Mouse (Mus musculus): Measurements from ENCODE around the gene Tshb. TPM values are rescaled to one million over a fixed set of nuclear protein-coding genes. Genes with fewer than 3 reads are reported as not detected.
A peak's percentile ranks its signal among the peaks of the same experiment; 100 is the strongest.

The Tshb gene
- total RNA-seq, 2 experiments from 2014 or later = not detected

DNA sequence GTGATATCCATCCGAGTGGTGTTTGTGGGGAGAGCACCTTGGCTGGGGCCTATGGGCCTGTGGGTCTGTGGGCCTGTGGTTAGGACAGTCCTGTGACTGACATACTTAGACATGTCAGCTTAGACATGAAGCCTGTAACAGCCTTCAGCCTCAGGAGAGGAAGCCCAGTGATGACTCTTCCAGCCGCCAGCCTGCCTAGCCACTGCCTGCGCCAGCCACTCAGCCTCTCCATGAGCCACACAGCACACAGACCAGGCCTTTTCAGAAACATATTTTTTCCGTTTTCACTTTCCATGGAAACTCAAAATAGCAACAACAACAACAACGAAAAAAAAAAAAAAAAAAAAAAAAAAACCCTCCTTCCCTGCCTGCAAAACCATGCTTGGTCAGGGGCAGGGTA, 33.8 kb downstream of the Tshb start:
- intact Hi-C loops (cut with DNase I) = no loop called here
- Histone ChIP-seq H3K27ac (peak overlapping the region; percentile 56), H3K4me3 (no peak overlapping the region)
- DNase-seq = no peak
- TF ChIP-seq CTCF (IDR thresholded peaks at IDR 0.05) = no peak

DNA sequence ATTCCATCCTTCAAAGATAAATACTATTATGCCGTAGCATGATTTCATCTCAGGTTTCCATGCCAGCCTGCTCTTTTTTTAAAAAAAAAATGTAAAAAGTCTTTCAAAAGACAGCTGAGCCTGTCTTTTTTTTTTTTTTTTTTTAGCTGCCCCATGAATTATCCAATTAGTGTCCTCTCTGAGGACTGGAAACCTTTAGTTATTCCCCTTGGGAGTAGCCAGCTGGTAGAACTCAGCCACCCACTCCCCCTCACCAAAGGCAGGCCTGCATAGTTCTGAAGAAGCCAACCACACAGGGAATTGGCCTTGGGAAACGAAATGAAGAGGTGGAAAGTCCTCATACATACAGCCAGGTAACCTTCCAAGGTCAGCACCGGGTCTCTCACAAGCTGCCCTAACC, 34.5 kb downstream of the Tshb start:
- DNase-seq = no peak
- intact Hi-C loops (cut with DNase I) = no loop called here
- Histone ChIP-seq H3K4me3 (no peak overlapping the region), H3K27ac (peak overlapping the region; percentile 56)
- TF ChIP-seq CTCF (IDR thresholded peaks at IDR 0.05) = no peak

DNA sequence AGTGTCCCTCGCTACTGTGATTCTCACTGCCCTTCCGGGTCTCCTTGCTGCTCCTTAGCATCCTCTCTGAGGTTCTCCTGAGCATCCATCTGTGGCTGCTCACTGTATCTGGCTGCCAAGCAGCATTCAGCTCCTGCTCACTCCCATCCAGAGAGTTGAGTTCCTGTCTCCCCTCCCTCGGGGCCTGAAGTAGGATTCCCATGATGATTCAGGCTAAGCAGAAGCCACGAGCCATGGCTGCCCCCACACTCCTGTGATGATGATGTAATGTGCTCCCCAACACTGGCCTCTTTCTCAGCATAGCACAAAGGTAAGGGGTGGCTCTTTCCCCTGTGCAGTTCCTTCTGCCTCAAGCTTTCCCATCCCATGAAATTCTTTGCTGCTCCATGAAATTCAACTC, 36.3 kb downstream of the Tshb start:
- no peak for TF ChIP-seq CTCF (IDR thresholded peaks at IDR 0.05)
- Histone ChIP-seq H3K27ac (peak overlapping the region; percentile 84), H3K4me3 (no peak overlapping the region)
- no peak for DNase-seq
- intact Hi-C loops (cut with DNase I) = no loop called here

DNA sequence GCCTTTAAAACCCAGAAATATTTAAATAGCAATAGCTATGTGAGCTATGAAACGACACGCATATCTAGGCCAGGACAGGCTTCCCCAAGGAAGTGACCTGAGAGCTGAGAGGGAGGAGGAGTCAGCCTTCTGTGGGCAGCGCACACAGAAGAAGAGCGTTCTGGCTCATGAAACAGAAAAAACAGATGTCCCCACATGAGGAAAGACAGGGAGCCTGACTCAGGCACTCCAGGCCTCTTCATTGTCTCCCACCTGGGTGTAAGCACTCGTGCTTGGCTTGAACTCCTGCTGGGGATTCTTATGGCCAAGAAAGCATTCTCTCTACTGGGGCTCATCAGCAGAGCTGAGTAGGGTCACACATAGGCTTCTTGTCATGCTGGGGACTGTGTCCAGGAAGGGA, 37.9 kb downstream of the Tshb start:
- DNase-seq = peak; percentile 37
- peak overlapping the region; percentile 84 for H3K27ac ChIP-seq
- no peak for TF ChIP-seq CTCF (IDR thresholded peaks at IDR 0.05)
- intact Hi-C loops (cut with DNase I) = no loop called here
- H3K4me3 ChIP-seq = no peak overlapping the region

DNA sequence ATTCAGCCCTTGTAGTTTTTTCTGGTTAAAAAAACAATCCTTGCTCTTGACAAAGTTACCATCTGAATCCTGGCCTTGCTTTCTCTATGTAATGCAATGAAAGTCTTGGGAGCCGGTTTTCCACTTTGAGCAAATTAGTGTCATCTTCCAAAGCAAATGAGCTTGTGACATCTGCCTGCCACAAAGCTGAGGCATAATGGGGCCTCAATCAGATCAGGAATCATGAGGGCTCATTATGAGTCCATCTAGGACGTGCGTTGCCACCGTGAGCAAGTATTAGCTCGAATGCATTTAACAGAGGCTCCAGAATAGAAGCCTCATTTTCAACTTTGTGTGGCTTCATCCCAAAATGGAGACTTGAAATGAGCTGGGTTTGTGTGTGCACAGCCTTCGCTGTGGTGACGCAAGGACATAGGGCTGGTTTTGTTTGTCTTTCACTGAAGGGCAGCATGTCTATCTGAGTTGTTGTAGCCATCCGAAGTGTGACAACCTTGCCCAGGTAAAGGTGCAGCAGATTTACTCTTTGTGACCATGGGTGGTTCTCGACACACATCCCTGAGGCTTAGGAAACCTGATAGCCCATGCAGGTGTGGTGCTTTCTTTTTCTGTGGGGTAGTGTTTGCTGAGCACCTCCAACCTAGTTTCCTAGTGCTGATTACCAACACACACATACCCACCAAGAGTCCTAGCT, 38.6 kb downstream of the Tshb start:
- intact Hi-C loops (cut with DNase I) = no loop called here
- no peak for DNase-seq
- peak overlapping the region; percentile 84 for H3K27ac ChIP-seq
- H3K4me3 ChIP-seq = no peak overlapping the region
- no peak for TF ChIP-seq CTCF (IDR thresholded peaks at IDR 0.05)

DNA sequence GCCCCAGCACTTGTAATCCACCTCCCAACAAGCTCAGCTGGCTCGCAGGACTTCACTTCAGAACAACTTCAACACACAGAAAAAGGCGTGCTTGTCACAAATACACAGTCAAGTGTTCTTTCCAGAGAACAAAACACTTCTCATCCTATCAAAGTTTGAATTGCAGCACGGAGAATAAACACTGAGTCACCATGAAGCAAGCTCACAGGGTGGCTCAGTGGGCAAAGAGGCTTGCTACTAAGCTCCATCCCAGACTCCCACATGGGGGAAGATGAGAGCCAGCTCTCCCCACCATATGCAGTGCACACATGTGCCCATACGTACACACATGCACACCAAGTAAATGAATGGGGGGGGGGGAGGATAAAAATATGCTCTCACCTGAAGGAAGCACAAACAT, 39.3 kb downstream of the Tshb start:
- Histone ChIP-seq H3K4me3 (no peak overlapping the region), H3K27ac (peak overlapping the region; percentile 84)
- intact Hi-C loops (cut with DNase I) = no loop called here
- no peak for DNase-seq
- TF ChIP-seq CTCF (IDR thresholded peaks at IDR 0.05) = no peak

DNA sequence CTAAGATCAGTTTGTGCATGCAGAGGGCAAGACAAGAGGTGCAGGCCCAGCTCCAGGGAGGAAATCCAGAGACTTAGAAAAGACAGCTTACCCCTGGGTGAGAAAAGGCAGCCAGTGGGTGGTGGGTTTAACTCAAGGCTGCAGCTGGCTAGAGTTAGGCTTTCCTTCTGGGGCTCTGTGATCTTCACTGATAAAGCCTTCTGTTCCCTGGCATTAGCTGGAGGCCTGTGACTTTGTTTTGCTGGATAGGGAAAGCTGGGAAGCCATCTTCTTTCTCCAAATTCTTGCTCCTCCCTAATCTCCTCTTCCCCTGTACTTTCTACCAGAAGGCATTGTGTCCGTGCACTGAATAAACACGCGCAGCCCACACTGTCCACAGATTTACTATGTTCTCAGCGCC, 39.8 kb downstream of the Tshb start:
- intact Hi-C loops (cut with DNase I) = no loop called here
- H3K4me3 ChIP-seq = no peak overlapping the region
- DNase-seq = no peak
- H3K27ac ChIP-seq = 0 out of 2 replicates have a peak overlapping the region, but pooled peaks have one; percentile 21
- no peak for TF ChIP-seq CTCF (IDR thresholded peaks at IDR 0.05)

DNA sequence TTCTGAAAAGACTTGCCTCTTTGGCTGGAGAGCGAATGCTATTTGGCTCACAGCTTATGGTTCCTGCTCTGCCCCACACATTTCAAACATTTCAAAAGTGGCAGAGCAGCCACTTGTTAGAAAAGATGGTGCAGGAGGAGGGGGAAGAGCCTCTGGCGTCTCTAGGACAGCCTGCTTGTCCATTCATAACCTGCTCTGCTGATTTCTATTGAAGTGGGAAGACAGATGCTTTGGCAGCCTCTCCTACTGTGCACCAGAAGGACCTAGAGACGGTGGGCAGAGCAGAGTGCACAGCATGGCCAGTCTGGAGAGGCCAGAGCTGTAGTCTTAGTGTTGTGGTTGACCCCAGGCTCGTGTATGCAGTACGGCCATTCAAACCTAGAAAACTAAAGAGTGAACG, 43.6 kb downstream of the Tshb start:
- peak overlapping the region; percentile 72 for H3K27ac ChIP-seq
- TF ChIP-seq CTCF (IDR thresholded peaks at IDR 0.05) = no peak
- H3K4me3 ChIP-seq = no peak overlapping the region
- intact Hi-C loops (cut with DNase I) = no loop called here
- DNase-seq = no peak

DNA sequence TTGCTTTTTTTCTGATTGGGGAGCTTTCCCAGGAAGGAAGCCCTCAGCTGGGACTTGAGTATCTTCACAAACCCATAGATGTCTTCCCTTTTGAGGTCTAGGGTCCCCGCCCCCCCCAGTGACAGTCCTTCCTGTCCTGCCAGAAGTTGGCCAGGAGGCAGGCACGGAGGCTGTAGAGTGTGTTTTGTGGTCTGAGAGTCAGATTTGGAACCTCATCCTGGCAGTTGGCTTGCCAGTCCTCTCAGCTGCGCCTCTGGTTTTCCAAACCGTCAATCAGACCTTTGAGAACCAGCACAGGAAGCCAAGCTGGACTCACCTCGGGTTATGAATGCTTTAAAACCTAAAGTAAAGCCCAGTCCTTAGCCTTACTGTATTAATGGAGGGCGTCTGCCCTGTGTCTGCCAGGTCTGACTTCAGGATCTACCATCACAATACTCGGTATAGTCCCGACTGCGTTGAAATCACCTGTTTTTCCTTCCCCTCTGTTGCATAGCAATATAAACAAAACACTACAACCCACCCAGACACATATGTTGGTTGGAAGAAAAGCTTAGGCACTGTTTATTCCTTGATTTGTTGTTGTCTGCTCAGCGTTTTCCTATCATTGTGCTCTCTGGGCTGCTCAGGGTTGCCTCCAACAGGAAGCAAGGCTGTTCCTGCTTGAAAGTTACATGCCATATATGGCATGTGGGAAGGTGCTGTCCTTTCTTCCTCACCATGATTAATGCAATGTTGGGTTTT, 44.2 kb downstream of the Tshb start:
- H3K27ac ChIP-seq = peak overlapping the region; percentile 72

DNA sequence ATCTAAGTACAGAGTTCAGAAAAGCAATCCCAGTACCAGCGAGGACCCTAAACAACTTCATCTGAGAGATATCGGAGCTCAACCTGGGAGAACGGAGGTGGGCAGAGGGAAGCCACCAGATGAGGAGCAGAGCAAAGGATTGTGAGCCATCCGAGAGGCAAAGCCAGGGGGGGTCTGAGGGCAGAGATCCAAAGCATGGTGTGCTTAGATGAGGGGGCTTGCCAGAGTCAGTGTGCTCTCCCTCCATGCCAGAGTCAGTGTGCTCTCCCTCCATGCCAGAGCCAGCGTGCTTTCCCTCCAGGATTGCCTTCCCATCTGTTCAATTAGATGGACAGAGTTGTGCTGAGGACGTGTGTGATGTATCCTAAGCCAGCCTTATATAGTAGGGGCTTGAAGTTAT, 45.4 kb downstream of the Tshb start:
- intact Hi-C loops (cut with DNase I) = no loop called here
- Histone ChIP-seq H3K4me3 (peak overlapping the region; percentile 42; the same call in 1 of the 2 replicates), H3K27ac (peak overlapping the region; percentile 72)
- DNase-seq = no peak
- TF ChIP-seq CTCF (IDR thresholded peaks at IDR 0.05) = no peak

More for the DNA sequence above, 44.2 kb downstream of the Tshb start:
- no peak for DNase-seq
- intact Hi-C loops (cut with DNase I) = no loop called here
- peak overlapping the region; percentile 42 for H3K4me3 ChIP-seq
- no peak for TF ChIP-seq CTCF (IDR thresholded peaks at IDR 0.05)

DNA sequence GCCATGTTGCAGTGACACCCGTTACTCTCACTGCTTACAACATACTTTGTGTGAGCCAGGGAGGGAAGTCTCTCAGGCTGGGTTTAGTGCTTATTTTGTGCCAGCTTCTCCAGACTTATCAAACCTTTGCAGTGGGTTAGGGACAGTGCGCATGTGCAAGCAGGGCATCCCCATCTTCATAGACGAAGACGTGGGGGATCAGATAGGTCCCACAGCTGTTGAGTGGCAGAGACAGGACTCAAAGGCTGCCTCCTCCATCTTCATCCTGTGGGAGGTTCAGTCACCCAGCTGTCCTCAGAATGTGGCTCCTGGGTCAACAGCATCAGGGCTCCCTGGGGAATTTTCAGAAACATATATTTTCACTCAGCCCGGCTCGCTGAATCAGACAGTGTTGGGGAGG, 46.1 kb downstream of the Tshb start:
- DNase-seq = no peak
- Histone ChIP-seq H3K27ac (peak overlapping the region; percentile 72; the same call in 1 of the 2 replicates), H3K4me3 (peak overlapping the region; percentile 5; the same call in 1 of the 2 replicates)
- no peak for TF ChIP-seq CTCF (IDR thresholded peaks at IDR 0.05)
- intact Hi-C loops (cut with DNase I) = no loop called here

DNA sequence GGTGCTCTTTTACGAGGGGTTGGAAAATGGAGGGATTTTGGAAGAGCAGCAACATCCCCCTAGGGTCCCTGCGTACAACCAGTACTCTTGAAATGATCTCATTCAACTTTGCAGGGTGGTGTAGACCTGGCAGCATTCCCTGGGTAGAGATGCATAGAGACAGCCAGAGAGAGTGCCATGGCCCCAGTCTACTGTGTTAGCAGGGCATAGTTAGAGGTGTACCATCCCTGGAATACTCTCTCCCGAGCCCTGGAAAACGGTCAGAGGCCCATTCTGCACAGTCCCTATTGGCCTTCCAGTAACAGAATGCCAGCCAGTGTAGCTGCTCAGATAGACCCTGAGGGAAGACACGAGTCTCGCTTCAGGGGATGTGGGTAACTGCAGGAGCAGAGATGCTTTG, 46.9 kb downstream of the Tshb start:
- intact Hi-C loops (cut with DNase I) = no loop called here
- DNase-seq = no peak
- H3K4me3 ChIP-seq = peak overlapping the region; percentile 94
- H3K27ac ChIP-seq = peak overlapping the region; percentile 87
- no peak for TF ChIP-seq CTCF (IDR thresholded peaks at IDR 0.05)

DNA sequence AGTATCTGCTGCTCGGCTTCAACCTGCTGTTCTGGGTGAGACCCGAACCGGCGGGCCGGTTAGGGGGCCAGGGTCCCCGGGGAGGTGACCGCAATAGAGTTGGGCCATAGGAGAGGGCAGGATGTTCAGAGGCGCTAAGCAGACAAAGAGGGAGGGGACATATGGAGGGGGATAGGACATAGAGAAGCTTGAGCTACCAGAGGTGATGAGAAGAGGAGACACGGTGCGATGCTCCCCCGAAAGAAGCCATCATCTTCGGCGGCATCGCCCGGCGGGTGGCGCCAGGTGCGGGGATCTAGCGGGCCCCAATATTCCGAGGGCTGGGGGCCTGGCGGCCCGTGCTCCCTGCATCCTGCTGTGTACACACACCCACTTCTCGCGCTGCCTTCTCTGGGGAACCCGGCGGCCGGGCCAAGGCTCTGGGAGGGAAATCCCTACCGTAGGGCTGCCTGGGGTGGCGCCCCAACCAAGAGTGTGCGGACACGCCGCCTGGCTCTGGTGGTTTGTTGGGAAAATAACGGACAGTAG, 47.4 kb downstream of the Tshb start:
- TF ChIP-seq CTCF (IDR thresholded peaks at IDR 0.05) = no peak
- DNase-seq = peak; percentile 63
- intact Hi-C loops (cut with DNase I) = no loop called here

More for the DNA sequence above, 47.4 kb downstream of the Tshb start:
- Histone ChIP-seq H3K4me3 (peak overlapping the region; percentile 94), H3K27ac (peak overlapping the region; percentile 87)

Measured in gastrocnemius, adult 2 months (tissue).